Mouse (Mus musculus) heart, postnatal 25 days (tissue): ENCODE results near the gene Natd1. TPM values are rescaled to one million over a fixed set of nuclear protein-coding genes. Genes with fewer than 3 reads are reported as not detected.
"Not testable (repeated sequence)": the region's sequence is repeated elsewhere in the genome, so short reads cannot be mapped to it uniquely, and the experiment has no call there.

Experiments
- DNase-seq: peaks from one replicate; pipeline ENCODE4 v3.0.0; 2022; ENCODE audit warnings: low spot score
- intact Hi-C: fragments of 180-260 bp; cut with DNase I; formaldehyde crosslinking; loops from one replicate; pipeline ENCODE4 v1.15.1; 2025
- total RNA-seq, 2 experiments: library from RNA; stranded (reverse); gene quantifications; 2 replicates each; pipeline ENCODE4 v1.2.3; 2021

Natd1 gene
- total RNA-seq, 2 experiments from 2014 or later, result 14.6 to 14.9 TPM

- intact Hi-C loops, result no loop called here
- DNase-seq, result no peak
Observed at GRCm38 (mm10) chr11:60902486-60902885, 12.1 kb downstream of the Natd1 start.

DNA sequence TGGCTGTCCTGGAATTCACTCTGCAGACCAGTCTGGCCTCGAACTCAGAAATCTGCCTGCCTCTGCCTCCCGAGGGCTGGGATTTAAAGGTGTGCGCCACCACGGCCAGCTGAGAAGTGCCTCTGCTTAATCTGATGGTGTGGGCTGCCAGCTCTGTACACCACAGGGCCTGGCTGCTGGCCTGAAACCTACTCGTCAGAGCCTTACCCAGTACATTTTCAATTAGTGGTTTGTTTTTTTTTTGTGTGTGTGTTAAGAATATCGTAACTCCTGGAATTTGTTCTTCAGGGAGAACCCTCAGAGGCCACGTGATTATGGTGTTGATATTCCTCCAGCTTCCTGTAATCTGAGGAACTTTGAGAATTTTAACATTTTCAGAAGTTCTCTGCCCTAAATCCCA, 12.5 kb downstream of the Natd1 start:
- intact Hi-C loops, result no loop called here
- DNase-seq, result no peak

- no peak for DNase-seq
- intact Hi-C loops, result no loop called here
Observed at GRCm38 (mm10) chr11:60895915-60896314, 18.6 kb downstream of the Natd1 start.

DNA sequence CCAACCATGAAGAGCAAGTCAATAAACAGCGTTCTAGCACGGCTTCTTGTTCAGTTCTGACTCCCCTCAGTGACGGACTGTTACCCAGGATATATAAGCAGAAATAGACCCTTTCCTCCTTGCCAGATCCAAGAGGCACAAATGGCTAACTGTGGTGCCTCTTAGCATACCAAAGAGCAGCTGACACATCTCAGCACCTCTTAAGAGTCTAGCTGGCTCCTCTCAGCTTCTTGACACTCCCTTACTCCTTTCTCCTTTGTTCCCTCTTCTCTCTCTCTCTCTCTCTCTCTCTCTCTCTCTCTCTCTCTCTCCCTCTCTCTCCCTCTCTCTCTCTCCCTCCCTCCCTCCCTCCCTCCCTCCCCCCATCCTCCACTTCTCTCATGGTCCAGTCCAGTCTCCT, 23.8 kb downstream of the Natd1 start:
- no peak for DNase-seq
- intact Hi-C loops, result no loop called here

DNA sequence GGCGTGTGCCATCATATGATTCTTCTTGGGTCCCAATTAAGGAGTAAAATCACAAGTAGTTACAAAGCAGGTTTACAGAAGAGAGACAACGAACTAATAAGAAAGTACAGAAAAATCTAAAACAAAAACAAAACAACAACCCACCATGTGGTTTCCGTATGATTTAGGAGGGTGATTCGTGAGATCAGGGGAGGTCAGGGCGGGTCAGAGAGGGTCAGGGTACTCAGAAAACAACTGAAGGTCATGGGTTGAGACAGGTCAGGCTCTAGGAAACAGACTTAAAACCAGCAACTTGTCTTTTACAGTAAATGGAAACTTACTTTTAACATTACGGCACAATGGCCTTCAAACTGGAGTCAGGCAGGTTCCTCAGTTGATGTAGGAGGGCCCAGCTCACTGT, 24.3 kb downstream of the Natd1 start:
- no peak for DNase-seq
- intact Hi-C loops, result no loop called here

DNA sequence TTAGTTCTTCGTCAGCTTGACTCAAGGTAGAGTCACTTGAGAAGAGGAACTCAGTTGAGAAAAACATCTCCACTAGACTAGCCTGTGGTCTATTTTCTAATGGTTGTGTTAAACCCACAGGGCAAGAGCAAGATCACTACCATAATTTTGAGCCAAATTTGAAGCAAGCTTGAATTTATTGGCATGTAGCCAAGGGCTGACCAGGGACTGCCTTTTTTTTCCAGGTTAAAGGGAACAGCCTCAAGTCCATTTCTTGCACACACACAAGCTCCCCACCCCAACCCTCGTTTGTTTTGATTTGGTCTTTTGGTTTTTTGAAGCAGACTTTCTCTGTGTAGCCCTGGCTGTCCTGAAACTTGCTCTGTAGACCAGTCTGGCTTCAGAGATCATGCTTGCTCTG, 24.7 kb downstream of the Natd1 start:
- intact Hi-C loops, result no loop called here
- no peak for DNase-seq

GRCm38 (mm10) chr11:60886986-60887385, 27.6 kb downstream of the Natd1 start:
- intact Hi-C loops, result not testable (repeated sequence)

DNA sequence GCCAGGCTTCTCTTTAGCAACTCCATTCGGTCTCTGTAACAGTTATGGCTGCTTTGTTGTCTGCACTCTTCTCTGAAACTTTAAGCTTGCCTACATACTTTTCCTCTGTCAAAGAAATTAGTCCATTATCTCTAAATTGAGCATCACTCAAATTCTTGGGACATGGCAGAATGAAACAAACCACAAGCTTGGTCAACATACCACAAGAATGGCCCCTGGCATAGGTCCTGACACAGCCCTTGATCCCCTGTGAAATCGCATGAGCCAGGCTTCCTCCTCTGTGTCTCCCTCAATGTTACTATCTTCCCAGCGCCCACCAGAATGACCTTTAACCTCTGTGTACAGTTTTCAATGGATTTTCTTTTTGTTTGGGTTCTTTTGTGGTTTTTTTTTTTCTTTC, 32.2 kb downstream of the Natd1 start:
- no peak for DNase-seq
- intact Hi-C loops, result no loop called here

More at GRCm38 (mm10) chr11:60886986-60887385, 27.6 kb downstream of the Natd1 start:
- not testable (repeated sequence) for DNase-seq

GRCm38 (mm10) chr11:60880559-60880958, 34.0 kb downstream of the Natd1 start:
- DNase-seq, result no peak
- intact Hi-C loops, result no loop called here

- intact Hi-C loops, result loop anchor here (5.0 kb wide), 4 partner anchors 42 to 182 kb away; partner anchors contain the start of genes Flii, Llgl1, Mief2 and Smcr8
Observed at GRCm38 (mm10) chr11:60879423-60879822, 35.1 kb downstream of the Natd1 start.

GRCm38 (mm10) chr11:60878675-60879294, 35.8 kb downstream of the Natd1 start, which contains the start of gene Tmem11:
Tmem11 (minus strand) TSS chr11:60879272.
- DNase-seq, result peak; percentile 94
- intact Hi-C loops, result loop anchor here (5.0 kb wide), 4 partner anchors 41 to 181 kb away; partner anchors contain the start of genes Flii, Llgl1, Mief2 and Smcr8

More at GRCm38 (mm10) chr11:60879423-60879822, 35.1 kb downstream of the Natd1 start:
- DNase-seq, result no peak

GRCm38 (mm10) chr11:60878056-60878612, 36.4 kb downstream of the Natd1 start:
- DNase-seq, result no peak

GRCm38 (mm10) chr11:60873101-60873500, 41.4 kb downstream of the Natd1 start:
- intact Hi-C loops, result no loop called here
- DNase-seq, result no peak

More at GRCm38 (mm10) chr11:60878056-60878612, 36.4 kb downstream of the Natd1 start:
- intact Hi-C loops, result loop anchor here (5.0 kb wide), 4 partner anchors 41 to 181 kb away; partner anchors contain the start of genes Flii, Llgl1, Mief2 and Smcr8

GRCm38 (mm10) chr11:60871409-60871808, 43.1 kb downstream of the Natd1 start:
- intact Hi-C loops, result no loop called here
- DNase-seq, result no peak

DNA sequence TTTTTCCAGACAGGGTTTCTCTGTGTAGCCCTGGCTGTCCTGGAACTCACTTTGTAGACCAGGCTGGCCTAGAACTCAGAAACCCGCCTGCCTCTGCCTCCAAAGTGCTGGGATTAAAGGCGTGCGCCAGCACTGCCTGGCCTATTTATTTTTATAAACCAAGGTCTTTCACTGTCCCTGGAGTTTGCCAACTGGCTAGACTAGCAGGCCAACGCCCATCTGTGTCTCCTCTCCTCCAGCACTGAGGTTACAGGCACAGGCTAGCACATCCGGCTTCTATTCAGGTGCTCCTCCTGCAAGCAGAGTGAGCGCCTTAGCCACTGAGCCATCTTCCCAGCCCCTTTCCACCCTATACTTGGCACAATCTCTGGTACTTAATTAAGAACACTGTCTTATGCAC, 45.1 kb downstream of the Natd1 start:
- DNase-seq, intact Hi-C loops: not testable (repeated sequence)

DNA sequence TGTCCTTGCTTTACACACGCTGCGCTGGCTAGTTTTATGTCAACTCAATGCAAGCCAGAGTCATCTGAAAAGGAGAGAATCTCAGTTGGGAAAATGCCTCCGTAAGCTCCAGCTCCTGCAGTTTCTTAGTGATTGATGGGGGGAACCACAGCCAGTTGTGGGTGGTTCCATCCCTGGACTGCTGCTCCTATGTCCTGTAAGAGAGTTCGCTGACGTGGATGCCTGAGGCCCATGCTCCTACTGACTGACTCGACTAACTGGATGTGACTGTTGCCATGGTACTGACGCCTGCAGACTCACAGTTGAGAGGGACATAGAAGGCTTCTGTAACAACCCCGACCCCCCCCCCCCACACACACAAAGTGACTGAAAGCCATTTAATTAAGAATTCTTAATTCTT, 46.6 kb downstream of the Natd1 start:
- intact Hi-C loops, result no loop called here
- no peak for DNase-seq

DNA sequence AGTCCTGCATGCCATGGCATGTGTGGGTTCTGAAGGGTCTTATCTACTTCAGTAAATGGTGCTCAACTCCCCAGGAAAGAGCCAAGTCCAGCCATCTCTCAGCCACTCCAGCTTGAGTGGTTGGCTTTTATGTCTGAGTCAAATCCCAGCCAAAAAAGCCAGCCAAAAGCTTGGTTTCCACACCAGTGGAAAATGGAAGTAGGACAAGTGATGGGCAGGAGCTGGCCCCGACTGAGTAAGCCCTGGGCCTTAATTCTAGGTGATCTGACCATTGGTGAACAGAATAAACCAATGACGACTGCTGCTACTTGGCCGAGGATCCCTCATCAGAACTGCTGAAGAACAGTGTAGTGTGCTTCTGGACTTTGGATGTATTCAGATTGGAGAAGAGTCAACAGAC, 47.1 kb downstream of the Natd1 start:
- no peak for DNase-seq
- intact Hi-C loops, result no loop called here

DNA sequence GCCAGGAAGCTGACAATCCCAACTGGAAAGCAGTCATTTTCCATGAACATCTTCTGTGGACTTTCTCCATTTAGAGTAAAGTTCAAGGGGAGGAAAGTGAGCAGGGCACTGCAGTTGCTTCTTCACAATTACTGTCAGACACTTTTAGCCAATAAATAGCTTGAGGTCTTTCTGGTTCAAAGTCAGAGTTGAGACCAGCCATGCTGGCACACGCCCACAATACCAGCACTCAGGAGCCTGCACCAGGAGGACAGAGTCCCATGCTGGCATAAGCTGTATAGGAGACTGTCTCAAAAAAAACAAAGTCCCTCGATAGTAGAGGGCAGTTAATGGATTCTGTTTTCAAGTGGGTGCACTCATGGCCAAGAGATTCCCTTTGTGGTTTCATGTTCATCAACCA, 48.5 kb downstream of the Natd1 start:
- intact Hi-C loops, result no loop called here
- no peak for DNase-seq

- intact Hi-C loops, result no loop called here
- peak; percentile 11 for DNase-seq
Observed at GRCm38 (mm10) chr11:60864916-60865315, 49.6 kb downstream of the Natd1 start.

GRCm38 (mm10) chr11:60864166-60864565, 50.4 kb downstream of the Natd1 start:
- intact Hi-C loops, result no loop called here
- DNase-seq, result no peak

DNA sequence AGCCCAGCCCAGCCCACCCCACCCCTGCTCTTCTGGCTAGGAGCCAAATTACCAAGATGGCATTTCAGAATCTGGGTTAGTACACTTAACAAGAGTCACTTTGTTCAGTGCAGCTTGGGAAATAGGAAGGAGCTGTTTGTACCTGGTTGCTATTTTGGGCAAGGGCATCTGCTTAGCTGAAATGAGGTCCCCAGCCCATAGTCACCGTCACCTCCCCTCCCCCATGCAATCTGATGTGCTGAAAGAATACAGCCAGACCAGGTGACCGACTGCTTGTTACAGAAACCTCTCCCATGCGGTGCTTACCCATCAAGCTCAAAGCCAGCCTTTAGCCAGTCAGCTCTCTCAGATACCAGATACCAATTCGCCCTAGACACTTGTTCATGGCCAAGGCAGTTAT, 51.4 kb downstream of the Natd1 start:
- DNase-seq, result no peak
- intact Hi-C loops, result no loop called here
